Mouse (Mus musculus) olfactory bulb, adult 2 months (tissue): ENCODE data around the gene Spata5.

Source experiments
- CTCF ChIP-seq: fragments of 200-500 bp; IDR thresholded peaks from 2 replicates; pipeline ENCODE4 v1.5.1; 2012; ENCODE audit warnings: low read depth, mild to moderate bottlenecking, low read length, moderate library complexity; ENCODE audit not compliant: insufficient read depth
- POLR2A ChIP-seq: fragments of 200-500 bp; IDR thresholded peaks from 2 replicates; pipeline ENCODE4 v1.6.1; 2012; ENCODE audit warnings: mild to moderate bottlenecking, low read depth, low read length, moderate library complexity; ENCODE audit not compliant: insufficient read depth

DNA sequence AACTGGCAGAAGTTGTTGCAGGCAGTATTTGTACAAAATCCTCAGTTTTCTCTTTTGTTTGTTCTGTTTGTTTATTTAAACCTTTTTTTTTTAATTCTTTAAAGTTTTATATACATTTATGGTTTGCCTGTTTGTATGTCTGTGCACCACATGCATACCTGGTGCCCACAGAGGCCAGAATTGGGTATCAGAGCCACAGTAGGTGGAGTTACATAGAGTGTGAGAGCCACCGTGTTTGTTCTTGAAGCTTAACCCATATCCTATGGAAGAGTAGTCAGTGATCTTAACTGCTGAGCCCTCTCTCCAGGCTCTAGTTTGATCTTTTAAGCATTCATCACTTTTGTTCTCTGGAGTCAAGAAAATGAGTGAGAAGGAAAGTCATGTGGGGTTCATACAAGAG is 130.9 kb downstream of the Spata5 start:
- TF ChIP-seq POLR2A: no peak
- TF ChIP-seq CTCF: no peak
